Mouse (Mus musculus) B cell, adult 2 months (primary cell): ENCODE results near the gene Pmm1.
"Not testable (repeated sequence)": the region's sequence is repeated elsewhere in the genome, so short reads cannot be mapped to it uniquely, and the experiment has no call there.

Experiments
- DNase-seq, 2 experiments: peaks; one replicate each; pipeline ENCODE4 v3.0.0; 2022

Gene Pmm1

DNA sequence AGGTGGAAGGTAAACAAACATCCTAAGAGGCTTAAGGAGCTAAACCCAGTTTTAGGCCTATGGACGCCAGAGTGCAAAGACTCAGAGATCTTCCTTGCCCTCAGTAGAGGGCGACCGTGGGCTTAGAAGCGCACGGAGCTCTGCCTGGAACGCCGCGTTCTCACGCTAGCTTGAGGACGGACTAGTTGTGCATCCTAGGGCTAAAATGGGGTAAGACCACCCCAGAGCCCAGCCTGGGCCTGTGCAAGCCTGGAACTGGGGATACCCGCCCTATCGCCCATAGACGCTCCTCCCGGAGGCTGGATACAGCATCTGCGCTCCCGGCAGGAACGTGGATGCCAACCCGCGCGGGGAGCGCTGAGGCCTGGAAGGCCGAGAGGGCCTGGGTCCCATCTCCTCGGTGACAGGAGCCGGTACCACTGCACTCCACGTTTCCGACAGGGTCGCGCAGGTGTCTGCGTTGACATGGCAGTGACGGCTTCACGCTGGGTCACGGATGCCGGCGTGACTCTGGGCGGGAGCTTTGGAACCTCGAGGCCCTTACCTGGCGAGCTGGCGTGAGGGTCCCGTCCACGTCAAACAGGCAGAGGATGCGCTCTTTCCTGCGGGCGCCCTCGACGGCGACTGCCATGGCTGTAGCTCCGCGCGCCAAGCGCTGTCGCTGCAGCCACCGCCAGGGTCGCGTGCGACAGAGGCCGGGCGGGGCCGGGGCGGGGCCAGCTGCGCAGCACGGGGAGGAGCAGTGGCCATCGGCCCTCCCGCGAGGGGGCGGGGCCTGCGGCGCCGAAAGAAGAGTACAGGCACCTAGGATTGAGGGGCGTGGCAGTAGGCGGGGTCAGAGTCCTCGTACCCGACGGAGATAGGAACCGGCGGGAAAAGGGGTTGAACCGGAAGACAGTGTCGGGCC, at the start of gene Pmm1:
TSS of gene Pmm1 (minus strand) at position 760 of the 907 bp plus-strand sequence.
- peak; percentile 100 for DNase-seq

- no peak for DNase-seq
Observed at GRCm38 (mm10) chr15:82004257-82004656, 43.5 kb upstream of the Pmm1 start.

DNA sequence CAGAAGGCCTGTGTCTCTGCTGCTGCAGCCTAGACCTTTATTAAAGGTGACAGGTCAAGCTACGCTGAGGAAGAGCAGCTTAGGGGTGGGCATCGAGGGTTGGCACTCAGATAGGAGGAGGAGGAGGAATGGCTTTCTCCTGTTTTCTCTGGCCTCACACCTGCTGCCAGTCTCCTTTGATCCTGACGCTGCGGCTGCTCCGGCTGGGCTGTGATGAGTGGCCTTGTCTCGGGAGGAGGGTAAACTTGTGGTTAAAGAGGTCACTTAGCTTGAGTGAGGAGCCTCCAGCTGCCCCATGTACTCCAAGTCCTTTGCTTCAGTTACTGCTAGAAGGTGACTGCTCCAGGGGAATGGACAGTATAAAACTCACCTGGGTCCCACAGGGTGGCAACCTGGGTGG, 33.3 kb upstream of the Pmm1 start:
- DNase-seq, result no peak

DNA sequence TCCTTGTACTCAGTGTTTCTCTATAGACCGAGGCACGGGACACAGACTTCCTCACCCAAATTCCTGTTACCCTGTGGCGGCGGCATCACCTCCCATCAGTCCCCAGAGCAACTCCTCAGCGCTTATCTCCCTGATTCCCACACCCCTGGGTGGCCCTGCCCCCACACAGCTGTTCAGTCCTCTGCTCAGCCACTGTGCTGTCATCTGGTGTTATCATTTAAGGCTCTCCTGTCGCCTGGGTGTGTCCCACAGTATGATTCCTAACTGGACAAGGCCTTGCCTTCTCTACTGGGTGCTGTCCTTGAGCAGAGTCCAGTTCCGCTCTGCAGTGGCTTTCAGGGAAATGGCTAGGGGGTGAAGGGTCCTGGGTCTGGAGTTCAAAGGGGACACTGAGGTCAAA, 29.8 kb upstream of the Pmm1 start:
- DNase-seq, result no peak

DNA sequence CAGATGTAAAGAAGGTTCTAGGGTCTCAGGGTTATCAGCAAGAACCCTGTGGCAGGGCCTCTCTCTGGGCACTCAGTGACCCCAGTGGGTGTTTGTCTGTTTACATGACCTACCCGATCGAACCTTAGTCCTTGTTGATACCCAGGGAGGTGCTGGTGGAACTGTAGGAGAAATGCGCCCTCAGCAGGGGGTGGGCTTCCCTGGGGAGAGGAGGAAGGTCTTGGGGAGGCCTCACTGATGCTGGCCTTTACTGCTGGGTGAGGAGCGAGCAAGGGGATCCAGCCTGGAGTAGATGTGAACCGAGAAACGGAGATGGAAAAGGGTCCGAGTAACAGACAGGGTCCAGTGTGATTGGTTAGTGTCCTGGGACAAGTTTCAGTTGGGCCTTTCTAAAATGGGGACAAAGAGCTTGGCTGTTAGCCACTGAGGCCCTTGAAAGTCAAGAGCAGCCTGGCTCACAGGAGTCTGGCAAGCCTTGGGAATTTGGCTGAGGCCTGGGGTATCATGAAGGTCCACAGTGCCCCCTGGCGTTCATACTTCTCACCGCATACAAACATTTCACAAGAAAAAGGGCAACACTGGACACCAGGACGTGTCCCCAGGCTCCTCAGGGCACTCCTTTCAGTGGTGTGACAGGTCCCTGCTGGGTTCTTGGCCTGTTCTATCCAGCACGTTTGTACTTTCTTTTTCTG, 28.8 kb upstream of the Pmm1 start:
- peak; percentile 79 to 82 for DNase-seq

DNA sequence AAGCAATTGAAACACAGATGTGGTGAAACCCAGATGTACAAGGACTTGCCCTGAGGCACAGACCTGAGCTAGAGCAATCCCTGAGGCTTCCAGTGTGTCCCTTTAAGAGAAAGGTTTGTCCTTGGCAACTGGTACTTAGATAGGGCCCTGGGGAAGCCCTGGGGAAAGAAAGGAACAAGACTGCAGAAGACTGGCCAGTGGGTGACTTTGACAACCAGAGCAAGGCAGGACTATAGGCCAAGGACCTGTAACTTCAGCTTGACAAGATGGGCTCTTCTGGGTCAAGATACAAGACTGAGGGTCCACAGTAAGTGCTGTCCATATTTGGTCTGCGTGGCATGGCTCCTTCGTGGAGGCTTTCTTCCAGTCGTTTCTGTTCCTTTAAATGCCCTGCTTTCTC, 26.9 kb upstream of the Pmm1 start, which contains the start of gene Xrcc6:
TSS of gene Xrcc6 (plus strand) at position 190 of the 400 bp plus-strand sequence.
- no peak for DNase-seq

DNA sequence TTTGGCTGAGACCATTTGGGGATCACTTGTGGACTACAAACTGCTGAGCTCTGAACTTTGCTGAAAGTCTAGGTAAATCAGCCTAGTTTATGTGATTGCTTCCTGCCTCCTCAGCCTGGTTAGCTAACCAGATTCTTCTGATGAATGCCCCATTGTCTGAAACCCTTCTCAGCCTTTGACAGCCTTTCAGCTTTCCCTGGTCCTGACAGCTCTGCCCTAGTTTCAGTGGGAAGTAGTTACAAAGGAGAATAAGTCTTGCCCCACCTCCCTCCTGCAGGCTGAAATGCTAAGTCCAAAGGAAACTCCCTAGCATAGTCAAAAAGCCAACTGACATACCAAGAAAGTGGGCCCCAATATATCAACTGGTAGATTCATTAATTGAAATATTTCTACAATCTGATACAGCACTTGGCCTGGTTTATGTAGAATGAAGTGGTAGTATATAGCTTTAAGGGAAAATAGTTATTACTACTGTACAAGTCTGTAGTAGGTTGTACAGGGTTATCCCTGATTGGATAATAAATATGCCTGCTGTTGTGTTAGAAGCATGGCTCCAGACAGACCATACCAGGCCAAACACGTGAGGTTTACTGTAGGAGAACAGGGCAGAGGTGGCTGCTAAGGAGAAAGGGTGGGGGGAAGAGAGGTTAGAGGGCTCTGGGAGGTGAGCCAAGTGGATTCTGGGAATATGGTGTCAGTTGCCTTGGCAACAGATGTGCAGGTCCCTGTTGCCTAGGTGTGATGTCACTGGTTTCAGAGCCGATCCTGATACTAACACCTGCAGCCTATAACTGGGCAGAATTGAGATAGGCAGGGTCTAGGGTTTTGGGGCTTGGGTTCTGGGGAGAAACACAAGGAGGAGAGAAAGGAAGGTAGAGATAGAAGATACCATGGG, 24.8 kb upstream of the Pmm1 start:
- DNase-seq, result no peak

- no peak for DNase-seq
Observed at GRCm38 (mm10) chr15:81982173-81982572, 21.4 kb upstream of the Pmm1 start.

DNA sequence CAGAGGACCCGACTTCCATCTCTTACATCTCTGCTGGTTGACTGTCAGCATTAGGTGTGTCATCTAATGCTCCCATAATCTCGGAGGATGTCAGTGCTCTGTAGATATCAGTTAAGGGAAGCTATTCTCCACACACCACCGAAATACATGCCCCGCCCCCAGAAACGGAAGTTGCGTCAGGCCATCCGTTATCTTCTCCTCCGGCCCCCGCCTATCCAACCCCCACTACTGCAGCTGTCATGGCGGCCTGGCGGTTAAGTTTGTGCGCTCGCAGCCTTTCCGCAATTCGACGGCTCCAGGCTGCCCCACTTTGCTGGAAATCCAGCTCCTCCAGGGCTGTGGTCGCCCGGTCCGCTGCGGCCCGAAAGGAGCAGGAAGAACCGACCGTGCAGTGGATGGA, 19.6 kb upstream of the Pmm1 start, which contains the start of gene 1700029P11Rik:
TSS of gene 1700029P11Rik (plus strand) at position 220 of the 400 bp plus-strand sequence.
- DNase-seq, result no peak

DNA sequence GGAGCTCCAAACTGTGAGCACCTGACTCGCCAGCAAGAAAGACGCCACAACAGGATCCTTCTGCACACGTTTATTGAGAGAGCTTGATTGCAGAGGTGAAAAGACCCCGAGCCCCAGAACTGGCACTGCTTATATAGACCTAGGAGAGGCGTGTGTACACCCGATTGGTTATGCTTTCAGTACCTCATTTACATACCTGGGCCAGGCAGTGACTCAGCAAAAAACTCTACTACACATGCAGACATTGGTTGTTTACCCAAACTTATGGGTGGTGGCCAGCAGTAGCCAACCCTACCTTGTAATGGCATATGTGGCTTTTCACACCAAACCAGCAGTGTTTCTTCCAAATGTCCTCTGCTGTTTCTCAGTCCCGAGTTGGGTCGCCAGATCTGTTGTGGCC, 14.4 kb upstream of the Pmm1 start:
- not testable (repeated sequence) for DNase-seq

- not testable (repeated sequence) for DNase-seq
Observed at GRCm38 (mm10) chr15:81970498-81970897, 9.8 kb upstream of the Pmm1 start.

GRCm38 (mm10) chr15:81969635-81970034, 8.9 kb upstream of the Pmm1 start:
- DNase-seq, result not testable (repeated sequence)

- DNase-seq, result no peak
Observed at GRCm38 (mm10) chr15:81969173-81969572, 8.4 kb upstream of the Pmm1 start.

- no peak for DNase-seq
Observed at GRCm38 (mm10) chr15:81968447-81968846, 7.7 kb upstream of the Pmm1 start.

DNA sequence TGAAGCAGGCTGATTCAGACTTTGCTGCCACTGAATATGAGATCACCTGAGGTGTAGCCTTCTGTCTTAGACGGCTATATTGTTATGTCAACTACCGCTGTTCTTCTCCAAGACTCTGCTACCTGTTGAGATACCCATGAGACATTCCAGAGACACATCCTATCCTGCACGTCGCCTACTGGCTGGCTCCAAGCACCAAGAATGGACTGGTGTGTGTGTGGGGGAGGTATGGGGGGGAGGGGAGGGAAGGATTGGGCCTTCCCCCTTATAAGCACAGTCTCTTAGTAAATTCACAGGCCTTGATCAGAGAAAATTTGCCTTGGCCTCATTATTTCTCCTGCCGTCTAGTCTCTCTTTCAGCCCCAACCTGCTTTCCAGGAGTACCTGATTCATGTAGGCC, 7.1 kb upstream of the Pmm1 start:
- DNase-seq, result no peak

DNA sequence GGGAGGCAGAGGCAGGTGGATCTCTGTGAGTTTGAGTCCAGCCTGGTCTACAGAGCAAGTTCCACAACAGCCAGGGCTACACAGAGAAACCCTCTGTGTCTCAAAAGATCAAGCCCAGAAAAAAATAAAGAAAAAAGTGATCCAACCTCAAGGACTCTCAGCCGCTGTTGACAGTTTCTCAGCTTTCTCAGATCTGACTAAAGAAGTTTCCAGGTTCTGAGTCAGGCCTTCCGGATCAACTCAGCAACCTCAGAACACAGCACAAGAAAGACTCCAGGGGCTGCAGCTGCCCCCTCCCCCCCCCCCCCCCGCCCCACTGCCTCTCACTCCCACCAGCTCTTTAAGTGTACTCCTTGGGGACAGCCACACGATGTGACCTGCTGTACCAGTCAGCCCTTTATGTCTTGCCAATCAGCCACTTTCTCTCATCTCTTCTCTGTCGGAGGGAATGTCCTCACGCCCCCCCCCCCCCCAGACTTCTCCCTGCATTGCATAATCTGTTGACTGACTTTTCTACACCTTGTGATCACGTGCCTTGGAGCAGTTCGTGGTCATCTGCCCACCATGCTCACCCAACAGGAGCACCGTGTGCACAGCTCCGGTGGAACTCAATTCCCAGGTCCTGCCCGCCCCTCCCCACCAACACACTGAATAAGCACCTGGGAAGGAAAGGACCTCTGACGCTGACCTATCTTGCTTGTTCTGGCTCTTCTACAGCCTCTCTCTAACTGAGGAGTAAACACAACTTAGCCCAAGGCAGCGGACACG, 5.5 kb upstream of the Pmm1 start:
- DNase-seq, result no peak

- no peak for DNase-seq
Observed at GRCm38 (mm10) chr15:81964980-81965545, 4.3 kb upstream of the Pmm1 start.

GRCm38 (mm10) chr15:81964262-81964661, 3.5 kb upstream of the Pmm1 start:
- DNase-seq, result no peak

DNA sequence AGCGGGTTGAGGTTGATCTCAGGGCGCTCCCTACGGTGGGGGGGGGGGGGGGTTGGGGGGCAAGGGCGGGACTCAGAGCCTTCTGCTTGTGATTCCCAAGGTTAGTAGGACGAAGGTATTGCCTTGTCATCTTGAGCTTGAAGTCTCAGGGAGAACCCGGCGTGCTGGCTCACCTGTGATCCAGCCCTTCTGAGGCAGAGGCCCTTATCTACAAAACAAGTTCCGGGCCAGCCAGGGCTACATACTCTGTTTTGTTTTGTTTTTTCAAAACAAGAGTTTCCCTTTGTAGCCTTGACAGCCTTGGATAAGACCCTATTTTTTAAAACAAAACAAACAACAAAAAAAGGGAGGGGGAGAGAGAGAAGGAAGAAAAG, 335 bp upstream of the Pmm1 start:
- DNase-seq, result no peak

DNA sequence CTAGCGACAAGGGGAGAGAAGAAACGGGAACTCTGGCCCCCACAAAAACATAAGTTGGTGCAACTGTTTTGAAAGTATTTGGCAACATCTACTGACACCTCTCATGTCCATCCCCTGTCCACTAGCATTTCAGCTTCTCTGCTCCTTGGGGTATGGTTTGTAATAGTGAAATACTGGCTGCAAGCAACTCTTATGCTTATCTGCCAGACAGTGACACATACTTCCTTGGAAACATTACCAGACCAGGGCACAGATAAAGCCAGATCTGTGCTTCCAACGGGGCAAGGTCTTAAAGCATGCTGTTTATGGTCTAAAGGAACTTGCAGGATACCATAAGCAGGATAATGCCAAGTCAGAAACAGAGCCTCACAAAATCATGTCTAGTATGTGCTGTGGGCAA, 1.8 kb downstream of the Pmm1 start:
- no peak for DNase-seq

GRCm38 (mm10) chr15:81957598-81957997, 3.1 kb downstream of the Pmm1 start:
- no peak for DNase-seq

DNA sequence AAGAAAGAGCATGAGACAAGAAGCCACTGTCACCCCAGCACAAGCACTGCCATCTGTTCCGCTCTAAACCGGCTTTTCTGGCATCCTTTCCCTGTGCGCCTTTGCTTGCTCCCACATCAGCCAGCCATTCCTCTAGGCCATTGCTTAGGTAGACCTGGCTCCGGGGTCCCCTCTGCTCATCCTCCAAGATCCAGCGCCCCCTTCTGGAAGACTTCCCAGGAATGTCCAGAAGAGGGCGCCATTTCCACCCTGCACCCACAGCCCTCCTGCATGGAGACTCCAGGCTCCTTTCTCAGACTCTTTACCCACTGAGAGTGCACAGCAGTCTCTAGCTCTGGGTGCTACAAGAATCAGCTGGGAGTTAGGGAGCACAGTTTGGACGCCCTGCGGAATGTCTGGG, 4.3 kb downstream of the Pmm1 start:
- peak; percentile 76 to 78 for DNase-seq
